Mouse (Mus musculus): ENCODE results near the gene Slc6a11. TPM values are rescaled to one million over a fixed set of nuclear protein-coding genes. Genes with fewer than 3 reads are reported as not detected.

Slc6a11 gene
- total RNA-seq, 1 experiment, result 0.13 TPM

DNA sequence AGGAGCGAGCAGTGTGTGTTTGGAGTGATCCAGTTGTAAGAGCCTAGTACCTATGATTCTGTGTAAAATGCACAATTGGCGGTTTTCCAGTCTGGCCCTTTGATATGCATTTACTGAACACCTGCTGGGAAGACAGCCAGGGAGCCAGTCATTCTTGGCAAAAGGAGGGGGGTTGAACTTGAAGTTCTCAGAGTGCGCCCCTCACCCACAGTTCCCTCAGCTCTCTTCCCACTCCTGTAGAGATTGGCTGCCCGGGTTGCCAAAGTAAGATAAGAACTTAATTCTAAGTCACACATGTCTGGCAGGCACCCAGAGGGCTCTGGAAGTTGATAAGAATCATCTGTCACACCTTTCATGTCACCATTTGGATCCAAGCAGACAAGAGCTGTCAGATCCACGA lies 133.4 kb downstream of the Slc6a11 start:
- Histone ChIP-seq H3K9ac (ENCODE audit: insufficient read depth, low read depth, low read length, poor library complexity, severe bottlenecking) (no peak overlapping the region), H3K36me3 (ENCODE audit: control insufficient read depth, insufficient read depth, low read length, poor library complexity, severe bottlenecking) (no peaks in the 10 kb centered on the region), H3K9me3 (ENCODE audit: control insufficient read depth, insufficient read depth, low read depth, low read length) (no peaks in the 10 kb centered on the region), H3K4me3 (ENCODE audit: insufficient read depth in 1 of 2, low read depth in 1 of 2, low read length in 2 of 2, poor library complexity in 1 of 2, severe bottlenecking in 1 of 2) (no peak overlapping the region), H3K27ac (ENCODE audit: insufficient read depth, low read depth, low read length, poor library complexity, severe bottlenecking) (no peak overlapping the region), H3K4me1 (ENCODE audit: control insufficient read depth in 2 of 2, insufficient read depth in 2 of 2, low read length in 2 of 2, poor library complexity in 1 of 2) (peaks cover 0 to 7% of the 10 kb centered on the region in 2 experiments; a peak in 1 of 4 replicates)
- TF ChIP-seq ZNF384 (IDR thresholded peaks at IDR 0.05; ENCODE audit: low read depth, low read length) (no peak), HCFC1 (IDR thresholded peaks at IDR 0.05; ENCODE audit: borderline replicate concordance, insufficient read depth, low read length) (no peak), MAFK (IDR thresholded peaks at IDR 0.05; ENCODE audit: insufficient read depth, low read depth, low read length) (no peak), CHD2 (IDR thresholded peaks at IDR 0.05; ENCODE audit: low read depth, low read length) (no peak)
- no peak for DNase-seq (ENCODE audit: low read depth, low spot score)
- in situ Hi-C loops (cut with MboI; ENCODE audit: low sequenced_read_pairs in 2 of 2, unreplicated experiment in 2 of 2), result no loop called here

DNA sequence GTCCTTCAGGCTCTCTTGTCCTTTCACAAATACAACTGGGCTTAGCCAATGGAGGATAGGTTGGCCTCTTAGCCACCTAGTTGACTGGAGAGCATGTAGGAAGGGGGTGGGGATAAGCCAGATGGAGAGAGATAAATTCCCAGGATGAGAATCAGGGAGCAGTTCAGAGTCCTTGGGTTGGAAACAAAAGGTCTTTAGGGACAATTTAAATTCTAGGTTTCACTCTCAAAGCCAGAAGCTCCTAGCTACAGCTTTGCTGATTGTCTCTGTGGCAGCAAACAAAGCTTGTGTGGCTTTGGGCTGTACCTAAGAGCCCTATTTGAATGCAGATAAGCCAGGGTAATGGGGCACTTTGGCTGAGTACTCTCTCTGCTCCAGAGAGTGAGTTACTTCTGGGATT lies 135.2 kb downstream of the Slc6a11 start:
- Histone ChIP-seq H3K4me1 (ENCODE audit: control insufficient read depth in 2 of 2, insufficient read depth in 2 of 2, low read length in 2 of 2, poor library complexity in 1 of 2) (peaks cover 0 to 7% of the 10 kb centered on the region in 2 experiments; a peak in 1 of 4 replicates), H3K9ac (ENCODE audit: insufficient read depth, low read depth, low read length, poor library complexity, severe bottlenecking) (no peak overlapping the region), H3K4me3 (ENCODE audit: insufficient read depth in 1 of 2, low read depth in 1 of 2, low read length in 2 of 2, poor library complexity in 1 of 2, severe bottlenecking in 1 of 2) (no peak overlapping the region), H3K9me3 (ENCODE audit: control insufficient read depth, insufficient read depth, low read depth, low read length) (no peaks in the 10 kb centered on the region), H3K36me3 (ENCODE audit: control insufficient read depth, insufficient read depth, low read length, poor library complexity, severe bottlenecking) (no peaks in the 10 kb centered on the region), H3K27ac (ENCODE audit: insufficient read depth, low read depth, low read length, poor library complexity, severe bottlenecking) (no peak overlapping the region)
- no peak for DNase-seq (ENCODE audit: low read depth, low spot score)
- in situ Hi-C loops (cut with MboI; ENCODE audit: low sequenced_read_pairs in 2 of 2, unreplicated experiment in 2 of 2), result no loop called here
- TF ChIP-seq MAFK (IDR thresholded peaks at IDR 0.05; ENCODE audit: insufficient read depth, low read depth, low read length), result no peak
- no peak for TF ChIP-seq ZNF384 (IDR thresholded peaks at IDR 0.05; ENCODE audit: low read depth, low read length)
- TF ChIP-seq ZC3H11A (IDR thresholded peaks at IDR 0.05; ENCODE audit: borderline replicate concordance, low read depth, low read length), result no peak
- TF ChIP-seq CHD2 (IDR thresholded peaks at IDR 0.05; ENCODE audit: low read depth, low read length), result no peak
- no peak for TF ChIP-seq HCFC1 (IDR thresholded peaks at IDR 0.05; ENCODE audit: borderline replicate concordance, insufficient read depth, low read length)

DNA sequence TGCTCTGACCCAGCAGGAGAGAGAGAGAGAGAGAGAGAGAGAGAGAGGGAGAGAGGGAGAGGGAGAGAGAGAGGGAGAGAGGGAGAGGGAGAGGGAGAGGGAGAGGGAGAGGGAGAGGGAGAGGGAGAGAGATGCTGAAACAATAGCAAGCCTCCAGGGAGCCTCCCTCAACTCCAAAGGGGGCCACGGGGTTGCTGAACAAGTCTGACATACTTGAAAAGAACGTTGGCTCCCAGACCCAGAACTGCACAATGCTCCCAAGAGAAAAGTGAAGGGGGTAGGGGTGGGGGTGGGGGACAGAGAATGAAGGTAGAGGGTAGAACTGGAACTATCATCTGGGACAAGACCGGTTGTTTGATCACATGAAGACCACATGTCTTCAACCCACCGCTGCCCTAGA lies 136.9 kb downstream of the Slc6a11 start:
- Histone ChIP-seq H3K9ac (ENCODE audit: insufficient read depth, low read depth, low read length, poor library complexity, severe bottlenecking) (no peak overlapping the region), H3K4me1 (ENCODE audit: control insufficient read depth in 2 of 2, insufficient read depth in 2 of 2, low read length in 2 of 2, poor library complexity in 1 of 2) (peaks cover 0 to 7% of the 10 kb centered on the region in 2 experiments; a peak in 1 of 4 replicates), H3K36me3 (ENCODE audit: control insufficient read depth, insufficient read depth, low read length, poor library complexity, severe bottlenecking) (no peaks in the 10 kb centered on the region), H3K9me3 (ENCODE audit: control insufficient read depth, insufficient read depth, low read depth, low read length) (no peaks in the 10 kb centered on the region), H3K27ac (ENCODE audit: insufficient read depth, low read depth, low read length, poor library complexity, severe bottlenecking) (no peak overlapping the region), H3K4me3 (ENCODE audit: insufficient read depth in 1 of 2, low read depth in 1 of 2, low read length in 2 of 2, poor library complexity in 1 of 2, severe bottlenecking in 1 of 2) (no peak overlapping the region)
- in situ Hi-C loops (cut with MboI; ENCODE audit: low sequenced_read_pairs in 2 of 2, unreplicated experiment in 2 of 2), result no loop called here
- DNase-seq (ENCODE audit: low read depth, low spot score), result no peak
- no peak for TF ChIP-seq ZNF384 (IDR thresholded peaks at IDR 0.05; ENCODE audit: low read depth, low read length)
- no peak for TF ChIP-seq ZC3H11A (IDR thresholded peaks at IDR 0.05; ENCODE audit: borderline replicate concordance, low read depth, low read length)
- no peak for TF ChIP-seq CHD2 (IDR thresholded peaks at IDR 0.05; ENCODE audit: low read depth, low read length)
- TF ChIP-seq HCFC1 (IDR thresholded peaks at IDR 0.05; ENCODE audit: borderline replicate concordance, insufficient read depth, low read length), result no peak
- no peak for TF ChIP-seq MAFK (IDR thresholded peaks at IDR 0.05; ENCODE audit: insufficient read depth, low read depth, low read length)

DNA sequence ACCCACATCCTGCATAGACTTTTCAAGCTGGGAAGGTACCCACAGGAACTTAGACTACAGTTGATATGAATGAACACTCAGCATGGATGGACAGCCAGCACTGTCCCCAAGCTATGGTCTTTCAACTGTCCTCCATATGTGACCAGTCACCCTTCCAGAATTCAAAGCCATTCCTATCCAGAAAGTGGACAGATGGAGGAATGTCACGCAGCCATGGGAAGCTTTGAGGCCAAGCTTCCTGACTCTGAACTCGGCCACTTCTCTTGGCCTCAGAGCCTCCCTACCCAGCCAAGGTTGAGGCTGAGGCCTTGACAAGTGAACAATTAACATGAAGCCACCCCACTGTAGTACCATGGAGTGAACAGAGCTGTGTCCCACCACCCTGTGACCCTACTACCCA lies 138.5 kb downstream of the Slc6a11 start:
- TF ChIP-seq CHD2 (IDR thresholded peaks at IDR 0.05; ENCODE audit: low read depth, low read length), result no peak
- no peak for TF ChIP-seq MAFK (IDR thresholded peaks at IDR 0.05; ENCODE audit: insufficient read depth, low read depth, low read length)
- TF ChIP-seq ZC3H11A (IDR thresholded peaks at IDR 0.05; ENCODE audit: borderline replicate concordance, low read depth, low read length), result no peak
- no peak for TF ChIP-seq HCFC1 (IDR thresholded peaks at IDR 0.05; ENCODE audit: borderline replicate concordance, insufficient read depth, low read length)
- no peak for TF ChIP-seq ZNF384 (IDR thresholded peaks at IDR 0.05; ENCODE audit: low read depth, low read length)
- no peak overlapping the region for H3K9ac ChIP-seq (ENCODE audit: insufficient read depth, low read depth, low read length, poor library complexity, severe bottlenecking)
- no peaks in the 10 kb centered on the region for H3K9me3 ChIP-seq (ENCODE audit: control insufficient read depth, insufficient read depth, low read depth, low read length)
- peaks cover 0 to 4% of the 10 kb centered on the region in 2 experiments; a peak in 1 of 4 replicates for H3K4me1 ChIP-seq (ENCODE audit: control insufficient read depth in 2 of 2, insufficient read depth in 2 of 2, low read length in 2 of 2, poor library complexity in 1 of 2)
- in situ Hi-C loops (cut with MboI; ENCODE audit: low sequenced_read_pairs in 2 of 2, unreplicated experiment in 2 of 2), result no loop called here
- DNase-seq (ENCODE audit: low read depth, low spot score), result no peak
- no peaks in the 10 kb centered on the region for H3K36me3 ChIP-seq (ENCODE audit: control insufficient read depth, insufficient read depth, low read length, poor library complexity, severe bottlenecking)
- H3K27ac ChIP-seq (ENCODE audit: insufficient read depth, low read depth, low read length, poor library complexity, severe bottlenecking), result no peak overlapping the region
- no peak overlapping the region for H3K4me3 ChIP-seq (ENCODE audit: insufficient read depth in 1 of 2, low read depth in 1 of 2, low read length in 2 of 2, poor library complexity in 1 of 2, severe bottlenecking in 1 of 2)

DNA sequence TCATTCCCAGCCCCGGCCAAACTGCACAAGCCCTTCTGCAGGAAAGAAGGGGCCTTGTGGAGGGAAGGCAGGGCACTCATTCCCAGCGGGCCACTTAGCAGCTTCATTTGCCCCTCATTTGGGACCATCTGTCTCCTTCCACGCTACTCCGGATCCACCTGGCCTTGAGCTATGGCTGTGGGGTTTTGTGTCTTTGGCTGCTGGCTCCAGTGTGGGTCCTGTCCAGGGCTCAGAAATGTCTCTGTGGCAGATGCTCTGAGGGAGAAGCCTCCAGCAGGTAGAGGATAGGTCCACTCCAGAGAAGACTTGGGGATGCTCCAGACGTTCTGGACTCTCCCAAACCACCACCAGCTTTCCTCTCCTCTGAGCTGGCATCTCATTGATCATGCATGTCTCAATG lies 139.8 kb downstream of the Slc6a11 start:
- TF ChIP-seq CHD2 (IDR thresholded peaks at IDR 0.05; ENCODE audit: low read depth, low read length) (no peak), MAFK (IDR thresholded peaks at IDR 0.05; ENCODE audit: insufficient read depth, low read depth, low read length) (no peak), ZC3H11A (IDR thresholded peaks at IDR 0.05; ENCODE audit: borderline replicate concordance, low read depth, low read length) (no peak), HCFC1 (IDR thresholded peaks at IDR 0.05; ENCODE audit: borderline replicate concordance, insufficient read depth, low read length) (no peak), ZNF384 (IDR thresholded peaks at IDR 0.05; ENCODE audit: low read depth, low read length) (no peak)
- DNase-seq (ENCODE audit: low read depth, low spot score), result no peak
- Histone ChIP-seq H3K4me1 (ENCODE audit: control insufficient read depth in 2 of 2, insufficient read depth in 2 of 2, low read length in 2 of 2, poor library complexity in 1 of 2) (peaks cover 0 to 2% of the 10 kb centered on the region in 2 experiments; a peak in 1 of 4 replicates), H3K4me3 (ENCODE audit: insufficient read depth in 1 of 2, low read depth in 1 of 2, low read length in 2 of 2, poor library complexity in 1 of 2, severe bottlenecking in 1 of 2) (no peak overlapping the region), H3K36me3 (ENCODE audit: control insufficient read depth, insufficient read depth, low read length, poor library complexity, severe bottlenecking) (no peaks in the 10 kb centered on the region), H3K9ac (ENCODE audit: insufficient read depth, low read depth, low read length, poor library complexity, severe bottlenecking) (no peak overlapping the region), H3K9me3 (ENCODE audit: control insufficient read depth, insufficient read depth, low read depth, low read length) (no peaks in the 10 kb centered on the region), H3K27ac (ENCODE audit: insufficient read depth, low read depth, low read length, poor library complexity, severe bottlenecking) (no peak overlapping the region)
- in situ Hi-C loops (cut with MboI; ENCODE audit: low sequenced_read_pairs in 2 of 2, unreplicated experiment in 2 of 2), result no loop called here

All from ES-E14 (cell line).